Mouse (Mus musculus) kidney, adult 2 months (tissue): ENCODE results near the gene Unc13c.

ENCODE experiments used
- CTCF ChIP-seq: fragments of 200-500 bp; conservative IDR thresholded peaks from 2 replicates; pipeline ENCODE4 v1.5.1; 2011; ENCODE audit warnings: low read depth, mild to moderate bottlenecking, control low read depth, low read length, moderate library complexity, mixed read lengths; ENCODE audit not compliant: insufficient read depth, insufficient read length
- POLR2A ChIP-seq: fragments of 200-500 bp; IDR thresholded peaks from one replicate; pipeline ENCODE4 v1.6.1; 2011; ENCODE audit warnings: low read depth, low read length, control low read depth

GRCm38 (mm10) chr9:73431925-73432324, 536.8 kb downstream of the Unc13c start:
- no peak for TF ChIP-seq CTCF
- no peak for TF ChIP-seq POLR2A
